Mouse (Mus musculus) cerebellum, adult (tissue): ENCODE measurements around the gene Eya3.
"Not testable (repeated sequence)": the region's sequence is repeated elsewhere in the genome, so short reads cannot be mapped to it uniquely, and the experiment has no call there.

ENCODE experiments used
- ATAC-seq: cut with Nextera tagmentation; 2 replicates; pipeline ENCODE4 v1.9.2; 2017; ENCODE audit warnings: mild to moderate bottlenecking, moderate library complexity, mixed read lengths; ENCODE audit not compliant: insufficient number of reproducible peaks, low FRiP score, low TSS enrichment

Eya3 gene

GRCm38 (mm10) chr4:132638461-132639190 is at the start of gene Eya3:
Gene Eya3 (plus strand): TSS chr4:132638987.
- ATAC-seq = peak; percentile 99

DNA sequence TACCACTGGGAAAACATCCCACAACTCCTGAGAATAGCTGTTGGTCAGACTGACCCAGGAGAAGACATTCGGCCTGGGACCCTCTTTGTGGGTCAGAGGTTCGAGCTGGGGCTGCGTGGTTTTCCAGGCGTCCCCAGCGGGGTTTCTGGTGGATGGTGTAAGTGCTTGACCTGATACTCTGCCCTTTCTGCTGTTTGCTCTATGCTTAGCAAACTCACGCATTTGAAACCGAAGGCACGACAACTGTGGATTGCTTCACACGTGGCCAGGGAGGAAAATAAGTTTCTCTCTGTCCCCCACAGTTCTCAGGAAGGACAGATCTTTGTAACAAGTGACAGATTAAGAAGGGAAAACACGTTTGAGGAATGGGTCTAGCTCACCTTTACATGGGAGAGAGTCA is 48.1 kb upstream of the Eya3 start:
- no peak for ATAC-seq

- no peak for ATAC-seq
Observed at GRCm38 (mm10) chr4:132592958-132593357, 45.8 kb upstream of the Eya3 start.

DNA sequence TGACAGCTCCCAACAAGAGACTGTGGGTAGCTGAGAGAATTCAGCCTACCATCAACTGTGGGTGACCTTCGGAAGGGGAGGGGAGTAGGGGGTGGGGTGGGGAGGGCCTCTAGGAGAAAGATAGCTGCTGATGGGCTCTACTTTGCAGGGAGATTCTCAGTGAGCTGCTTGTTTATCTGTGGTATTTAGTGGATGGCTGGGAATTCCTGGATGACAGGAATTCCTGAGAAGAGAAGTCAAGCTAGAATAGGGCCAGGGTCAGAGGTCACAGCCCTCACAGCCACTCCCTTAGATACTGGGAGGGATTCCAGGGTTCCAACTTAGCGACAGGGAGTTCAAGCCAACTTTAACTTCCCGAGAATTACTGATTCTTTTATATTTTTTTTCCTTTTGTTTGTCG is 44.6 kb upstream of the Eya3 start:
- no peak for ATAC-seq

GRCm38 (mm10) chr4:132598861-132599260 is 39.9 kb upstream of the Eya3 start:
- ATAC-seq = no peak

DNA sequence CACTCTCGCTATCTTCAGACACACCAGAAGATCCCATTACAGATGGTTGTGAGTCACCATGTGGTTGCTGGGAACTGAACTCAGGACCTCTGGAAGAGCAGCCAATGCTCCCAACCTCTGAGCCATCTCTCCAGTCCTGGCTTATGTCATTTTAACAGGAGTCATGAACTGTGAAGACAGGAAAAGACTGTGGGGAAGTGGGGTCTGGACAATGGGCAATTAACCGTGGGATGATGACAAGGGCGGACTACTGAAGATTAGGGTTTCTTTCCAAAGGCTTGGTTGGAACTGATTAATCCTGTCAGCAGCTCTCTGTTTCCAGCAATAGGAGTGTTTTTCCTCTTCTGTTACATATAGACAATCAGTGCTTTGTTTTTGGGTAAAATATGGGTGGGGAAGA is 39.0 kb upstream of the Eya3 start:
- ATAC-seq = no peak

DNA sequence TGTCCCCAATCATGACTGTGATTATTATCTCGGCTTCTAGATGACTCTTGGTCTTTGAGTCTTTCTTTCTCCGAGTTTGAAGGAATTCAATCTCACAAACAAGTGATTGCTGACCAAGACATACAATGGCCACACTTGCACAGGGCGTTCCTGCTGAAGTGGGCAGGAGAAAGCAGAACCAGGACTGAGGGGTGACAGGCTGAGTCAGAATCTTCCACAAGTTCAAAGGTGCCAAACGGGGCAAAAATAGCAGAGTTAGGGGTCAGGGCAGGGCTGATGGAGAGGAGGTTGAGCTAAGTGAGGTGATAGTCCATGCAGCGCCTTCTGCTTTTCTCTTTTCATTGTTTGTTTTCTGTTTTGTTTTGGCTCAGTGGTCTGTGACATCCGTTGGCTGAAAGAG is 38.3 kb upstream of the Eya3 start:
- no peak for ATAC-seq

DNA sequence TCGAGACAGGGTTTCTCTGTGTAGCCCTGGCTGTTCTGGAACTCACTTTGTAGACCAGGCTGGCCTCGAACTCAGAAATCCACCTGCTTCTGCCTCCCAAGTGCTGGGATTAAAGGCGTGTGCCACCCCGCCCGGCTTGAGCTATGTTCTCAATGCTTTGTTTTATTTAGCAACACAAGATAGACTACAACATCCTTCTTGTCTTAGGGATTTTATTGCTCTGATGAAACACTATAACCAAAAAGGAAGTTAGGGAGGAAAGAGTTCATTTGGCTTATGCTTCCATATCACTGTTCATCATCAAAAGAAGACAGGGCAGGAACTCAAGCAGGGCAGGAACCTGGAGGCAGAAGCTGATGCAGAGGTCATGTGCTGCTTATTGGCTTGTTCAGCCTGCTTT is 37.5 kb upstream of the Eya3 start:
- ATAC-seq = not testable (repeated sequence)

GRCm38 (mm10) chr4:132603468-132603867 is 35.3 kb upstream of the Eya3 start:
- no peak for ATAC-seq

DNA sequence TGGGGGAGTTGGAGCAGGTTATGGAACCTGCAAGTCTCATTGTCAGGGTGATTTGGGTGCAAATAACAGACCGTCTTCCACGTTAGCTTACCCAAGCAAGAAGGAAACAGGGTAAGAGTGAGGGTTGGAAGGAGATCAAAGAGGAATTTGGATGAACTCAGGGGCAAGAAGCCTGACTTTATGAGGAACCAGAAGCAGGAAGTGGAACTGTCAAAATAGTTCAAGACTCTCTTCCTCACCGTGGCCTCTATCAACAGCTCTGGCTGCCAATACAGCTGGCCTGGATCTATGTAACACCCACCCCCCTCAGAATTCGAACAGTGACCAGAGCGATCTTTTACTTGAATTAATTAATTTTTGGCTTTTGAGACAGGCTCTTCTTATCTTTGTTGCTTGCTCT is 33.0 kb upstream of the Eya3 start:
- no peak for ATAC-seq

GRCm38 (mm10) chr4:132608147-132608546 is 30.6 kb upstream of the Eya3 start:
- ATAC-seq = no peak

DNA sequence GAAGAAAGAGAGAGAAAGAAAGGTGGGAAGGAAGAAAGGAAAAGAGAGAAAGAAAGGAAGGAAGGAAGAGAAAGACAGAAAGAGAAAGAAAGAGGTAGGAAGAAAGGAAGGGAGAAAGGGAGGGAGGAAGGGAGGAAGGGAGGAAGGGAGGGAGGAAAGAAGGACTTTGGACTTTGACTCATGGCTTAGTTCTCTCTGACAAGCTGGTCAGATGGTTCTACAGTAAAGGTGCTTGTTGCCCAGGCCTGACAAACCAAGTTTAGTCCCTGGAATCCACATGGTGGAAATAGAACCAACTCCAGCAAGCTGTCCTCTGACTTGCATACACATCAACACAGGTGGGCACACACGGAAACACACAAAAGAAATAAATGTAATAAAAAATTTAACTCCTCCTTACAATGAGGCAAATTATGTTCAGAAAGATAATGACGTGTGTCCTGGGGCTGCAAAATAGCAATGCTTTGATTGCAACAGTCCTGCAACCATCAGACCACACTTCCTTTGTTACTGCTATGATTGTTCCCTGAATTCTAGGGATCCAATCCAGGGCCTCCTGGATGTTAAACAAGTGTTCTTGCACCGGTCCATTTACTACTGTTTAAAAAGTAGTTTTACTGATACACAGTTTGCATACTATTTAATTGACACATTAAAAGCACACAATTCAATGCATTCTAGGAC is 28.3 kb upstream of the Eya3 start:
- no peak for ATAC-seq

DNA sequence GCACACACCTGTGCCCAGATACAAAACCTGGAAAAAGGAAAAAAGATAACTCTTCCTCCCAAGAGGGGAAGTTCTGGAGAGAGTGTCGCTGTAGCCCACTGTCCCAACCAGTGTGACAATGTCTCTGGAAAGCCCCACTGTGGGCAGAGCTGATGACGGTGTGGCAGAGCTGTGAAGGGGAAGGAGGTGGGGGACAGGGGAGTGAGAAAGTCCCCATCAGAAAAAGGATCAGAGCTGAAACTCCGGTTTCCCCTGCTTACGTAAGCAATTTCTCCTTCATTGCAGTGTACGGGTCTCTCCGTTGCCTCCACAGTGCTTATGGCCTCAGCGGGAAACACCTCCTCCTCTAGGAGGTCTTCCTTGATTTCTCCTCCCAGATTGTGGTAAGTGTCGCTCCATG is 27.5 kb upstream of the Eya3 start:
- no peak for ATAC-seq

GRCm38 (mm10) chr4:132617873-132618272 is 20.9 kb upstream of the Eya3 start:
- no peak for ATAC-seq

- no peak for ATAC-seq
Observed at GRCm38 (mm10) chr4:132618850-132619375, 19.9 kb upstream of the Eya3 start.

DNA sequence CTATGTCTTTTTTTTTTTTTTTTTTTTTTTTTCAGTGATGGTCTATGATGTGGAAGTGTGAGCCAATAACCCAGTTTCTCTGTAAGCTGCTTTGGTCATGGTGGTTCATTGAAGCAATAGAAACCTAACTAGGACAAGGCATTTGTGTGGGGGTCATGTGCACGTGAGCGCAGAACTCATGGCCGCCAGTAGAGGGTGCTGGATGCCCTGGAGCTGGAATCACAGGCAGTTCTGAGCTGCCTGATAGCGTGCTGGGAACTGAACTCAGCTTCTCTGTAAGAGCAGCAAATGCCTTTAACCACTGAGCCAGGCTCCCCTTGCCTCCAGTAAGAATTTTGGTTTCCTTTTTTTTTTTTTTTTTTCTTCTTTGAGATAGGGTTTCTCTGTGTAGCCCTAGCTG is 18.7 kb upstream of the Eya3 start:
- ATAC-seq = no peak

- ATAC-seq = no peak
Observed at GRCm38 (mm10) chr4:132621287-132622068, 17.3 kb upstream of the Eya3 start.

DNA sequence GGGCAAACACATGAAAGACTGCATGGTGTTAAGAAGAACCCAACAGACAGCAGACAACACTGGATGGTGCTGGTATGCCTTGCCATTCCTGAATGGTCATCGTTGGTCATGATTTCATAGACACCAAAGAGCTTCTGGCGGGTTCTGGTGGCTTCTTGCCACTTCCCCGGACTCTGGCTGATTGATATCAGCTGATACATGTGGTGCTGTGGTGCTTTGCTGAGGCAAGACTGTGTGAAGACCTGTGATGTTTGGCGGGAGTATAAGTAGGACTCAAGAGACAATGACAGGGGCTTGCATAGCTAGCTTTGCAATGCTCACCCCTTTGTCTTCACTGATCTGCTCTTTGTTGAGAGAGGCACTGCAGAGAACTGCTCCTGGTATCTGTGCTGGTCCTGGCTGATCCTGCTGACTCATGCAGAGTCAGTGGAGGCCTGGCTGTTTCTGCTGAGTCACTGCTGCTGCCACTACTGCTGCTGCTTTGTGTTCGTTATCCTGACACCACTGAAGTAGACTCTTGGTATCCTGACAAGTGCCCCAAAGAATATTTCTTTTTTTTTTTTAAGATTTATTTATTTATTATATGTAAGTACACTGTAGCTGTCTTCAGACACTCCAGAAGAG is 14.6 kb upstream of the Eya3 start:
- ATAC-seq = no peak

- ATAC-seq = no peak
Observed at GRCm38 (mm10) chr4:132628830-132629229, 10.0 kb upstream of the Eya3 start.

DNA sequence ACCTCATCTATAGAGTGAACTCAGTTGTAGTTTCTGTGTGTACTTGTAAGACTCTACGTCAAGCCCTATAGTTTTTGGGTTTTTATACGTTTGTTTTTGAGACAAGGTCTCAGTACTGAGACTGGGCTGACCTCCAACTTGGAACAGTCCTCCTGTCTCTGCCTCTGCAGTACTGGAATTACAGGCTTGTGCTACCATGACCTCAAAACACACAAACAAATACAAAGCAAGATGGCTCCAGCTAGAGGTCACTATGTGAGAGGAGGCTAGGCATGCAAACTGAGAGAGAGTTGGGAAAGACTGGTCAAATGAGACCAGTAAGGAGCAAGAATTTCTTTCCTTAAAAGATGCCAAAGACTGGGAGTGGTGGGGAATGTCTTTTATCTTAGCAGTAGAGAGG is 2.8 kb upstream of the Eya3 start:
- ATAC-seq = no peak

DNA sequence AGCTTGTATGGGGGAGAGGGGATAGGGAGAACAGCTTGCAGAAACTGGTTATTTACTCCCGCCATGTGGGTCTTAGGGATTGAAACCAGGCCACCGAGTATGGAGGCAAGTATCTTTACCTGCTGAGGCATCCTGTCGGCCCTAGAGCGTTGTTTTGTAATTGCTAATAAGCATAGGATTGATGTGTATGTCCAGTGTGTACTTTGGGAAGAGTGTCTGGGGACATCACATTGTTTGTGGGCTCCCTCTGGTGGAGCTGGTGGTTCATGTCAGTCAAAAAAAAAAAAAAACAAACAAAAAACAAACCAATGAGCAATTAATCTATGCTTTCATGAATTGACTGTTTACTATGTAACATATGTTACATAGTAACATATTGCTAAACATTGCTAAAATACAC is 2.2 kb upstream of the Eya3 start:
- no peak for ATAC-seq
